Mouse (Mus musculus): Measurements from ENCODE around the gene Copg1. TPM values are rescaled to one million over a fixed set of nuclear protein-coding genes. Genes with fewer than 3 reads are reported as not detected.

Copg1 gene
- polyA plus RNA-seq, 1 experiment = 21.5 TPM

DNA sequence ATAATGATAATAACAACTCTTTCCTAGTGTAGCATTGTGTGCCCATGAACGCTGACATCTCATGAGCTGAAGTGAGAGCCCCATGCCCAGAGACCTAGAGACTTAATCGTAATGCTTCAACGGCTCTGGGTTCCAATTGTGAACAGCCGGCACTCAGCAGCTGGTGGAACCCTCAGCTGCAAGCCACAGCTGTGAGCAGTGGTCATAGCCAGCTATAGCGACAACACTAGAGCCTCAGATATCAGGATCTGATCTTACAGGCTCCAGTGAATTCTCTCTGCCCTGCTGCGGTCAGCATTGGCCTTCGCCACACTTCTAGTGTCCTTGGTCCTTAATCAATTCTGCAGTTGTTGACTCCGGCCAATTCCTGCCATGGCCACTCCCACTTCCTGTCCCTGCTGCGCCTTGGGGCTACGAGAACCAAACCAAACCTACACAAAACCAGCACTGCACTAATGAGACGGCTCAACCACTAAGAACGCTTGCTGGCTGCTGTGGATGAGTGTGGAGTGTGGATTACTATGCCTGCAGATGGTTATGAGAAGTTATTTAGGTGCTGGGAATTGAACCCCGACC, 11.5 kb upstream of the Copg1 start:
- H3K36me3 ChIP-seq (ENCODE audit: control insufficient read depth, insufficient read depth, low read length) = no peaks in the 10 kb centered on the region
- TF ChIP-seq POLR2A (IDR thresholded peaks at IDR 0.05; ENCODE audit: control insufficient read depth, low read depth, low read length) (no peak), CTCF (IDR thresholded peaks at IDR 0.05; ENCODE audit: control insufficient read depth, insufficient read depth, insufficient replicate concordance, low read depth, low read length) (no peak)
- H3K4me1 ChIP-seq (ENCODE audit: control insufficient read depth, insufficient read depth, low read length) = peaks cover 4% of the 10 kb centered on the region; the same call in 1 of the 2 replicates
- H3K4me3 ChIP-seq (ENCODE audit: control insufficient read depth, low read depth, low read length) = no peak overlapping the region
- H3K27me3 ChIP-seq (ENCODE audit: control insufficient read depth, insufficient read depth, low read length) = no peaks in the 10 kb centered on the region
- H3K27ac ChIP-seq (ENCODE audit: control insufficient read depth, insufficient read depth, low read depth, low read length) = no peak overlapping the region

DNA sequence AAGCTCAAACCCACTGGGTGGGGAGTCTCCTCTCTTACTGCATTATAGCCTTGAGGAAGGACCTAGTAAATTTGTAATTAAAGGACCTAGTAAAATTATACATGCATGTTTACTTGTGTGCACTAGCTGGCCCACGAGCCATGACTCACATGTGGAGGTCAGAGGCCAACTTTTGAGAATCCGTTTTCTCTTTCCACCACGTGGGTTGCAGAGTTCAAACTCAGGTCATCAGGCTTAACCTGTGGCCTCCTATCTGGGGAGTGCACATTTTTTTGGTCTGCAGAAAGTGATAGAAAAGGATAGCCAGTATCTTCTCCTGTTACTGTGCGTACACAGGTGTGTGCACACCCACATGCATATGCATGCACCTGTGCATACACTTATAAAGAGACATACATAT, 8.6 kb upstream of the Copg1 start:
- H3K27ac ChIP-seq (ENCODE audit: control insufficient read depth, insufficient read depth, low read depth, low read length) = no peak overlapping the region
- no peaks in the 10 kb centered on the region for H3K27me3 ChIP-seq (ENCODE audit: control insufficient read depth, insufficient read depth, low read length)
- peaks cover 4% of the 10 kb centered on the region; the same call in 1 of the 2 replicates for H3K4me1 ChIP-seq (ENCODE audit: control insufficient read depth, insufficient read depth, low read length)
- H3K36me3 ChIP-seq (ENCODE audit: control insufficient read depth, insufficient read depth, low read length) = no peaks in the 10 kb centered on the region
- H3K4me3 ChIP-seq (ENCODE audit: control insufficient read depth, low read depth, low read length) = no peak overlapping the region
- TF ChIP-seq CTCF (IDR thresholded peaks at IDR 0.05; ENCODE audit: control insufficient read depth, insufficient read depth, insufficient replicate concordance, low read depth, low read length) = no peak
- no peak for TF ChIP-seq POLR2A (IDR thresholded peaks at IDR 0.05; ENCODE audit: control insufficient read depth, low read depth, low read length)

DNA sequence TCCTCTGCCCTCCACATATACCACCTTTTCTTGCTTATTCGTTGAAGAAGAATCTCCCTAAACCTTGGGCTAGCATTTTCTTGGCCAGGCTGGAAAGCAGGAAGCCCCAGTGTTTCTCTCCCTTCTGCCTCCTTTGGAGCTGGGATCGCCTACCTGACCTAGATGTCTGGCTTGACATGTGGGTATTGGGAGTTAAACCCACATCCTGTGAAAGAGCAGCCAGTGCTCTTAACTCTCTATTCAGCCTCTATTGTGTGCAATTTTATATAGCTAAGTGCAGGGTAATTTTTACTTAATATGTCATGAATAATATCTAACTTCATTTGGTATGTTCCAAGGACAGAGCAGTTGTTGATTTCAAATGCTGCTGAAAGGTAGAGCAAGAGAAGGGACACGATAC, 8.0 kb upstream of the Copg1 start:
- H3K4me3 ChIP-seq (ENCODE audit: control insufficient read depth, low read depth, low read length) = no peak overlapping the region
- H3K27me3 ChIP-seq (ENCODE audit: control insufficient read depth, insufficient read depth, low read length) = no peaks in the 10 kb centered on the region
- no peaks in the 10 kb centered on the region for H3K36me3 ChIP-seq (ENCODE audit: control insufficient read depth, insufficient read depth, low read length)
- TF ChIP-seq POLR2A (IDR thresholded peaks at IDR 0.05; ENCODE audit: control insufficient read depth, low read depth, low read length) = no peak
- TF ChIP-seq CTCF (IDR thresholded peaks at IDR 0.05; ENCODE audit: control insufficient read depth, insufficient read depth, insufficient replicate concordance, low read depth, low read length) = no peak
- H3K4me1 ChIP-seq (ENCODE audit: control insufficient read depth, insufficient read depth, low read length) = peaks cover 4% of the 10 kb centered on the region; the same call in 1 of the 2 replicates
- no peak overlapping the region for H3K27ac ChIP-seq (ENCODE audit: control insufficient read depth, insufficient read depth, low read depth, low read length)

DNA sequence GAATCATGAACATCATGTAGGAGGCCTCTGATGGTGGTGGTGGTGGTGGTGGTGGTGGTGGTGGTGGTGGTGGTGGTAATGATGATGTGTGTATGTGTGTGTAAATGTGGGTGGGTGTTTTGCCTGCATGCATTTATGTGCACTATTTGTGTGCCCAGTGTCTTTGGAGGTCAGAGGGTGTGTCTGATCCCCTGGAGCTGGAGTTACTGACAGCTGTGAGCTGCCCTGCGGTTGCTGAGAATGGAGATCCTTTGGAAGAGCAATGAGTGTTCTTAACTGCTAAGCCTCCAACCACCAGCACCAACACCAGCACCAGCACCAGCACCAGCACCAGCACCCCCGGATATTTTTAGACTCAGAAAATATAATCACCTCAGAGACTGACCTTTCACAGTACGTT, 5.4 kb upstream of the Copg1 start:
- no peak overlapping the region for H3K27ac ChIP-seq (ENCODE audit: control insufficient read depth, insufficient read depth, low read depth, low read length)
- H3K36me3 ChIP-seq (ENCODE audit: control insufficient read depth, insufficient read depth, low read length) = no peaks in the 10 kb centered on the region
- H3K4me1 ChIP-seq (ENCODE audit: control insufficient read depth, insufficient read depth, low read length) = peaks cover 3% of the 10 kb centered on the region
- no peak for TF ChIP-seq POLR2A (IDR thresholded peaks at IDR 0.05; ENCODE audit: control insufficient read depth, low read depth, low read length)
- H3K27me3 ChIP-seq (ENCODE audit: control insufficient read depth, insufficient read depth, low read length) = no peaks in the 10 kb centered on the region
- no peak overlapping the region for H3K4me3 ChIP-seq (ENCODE audit: control insufficient read depth, low read depth, low read length)

DNA sequence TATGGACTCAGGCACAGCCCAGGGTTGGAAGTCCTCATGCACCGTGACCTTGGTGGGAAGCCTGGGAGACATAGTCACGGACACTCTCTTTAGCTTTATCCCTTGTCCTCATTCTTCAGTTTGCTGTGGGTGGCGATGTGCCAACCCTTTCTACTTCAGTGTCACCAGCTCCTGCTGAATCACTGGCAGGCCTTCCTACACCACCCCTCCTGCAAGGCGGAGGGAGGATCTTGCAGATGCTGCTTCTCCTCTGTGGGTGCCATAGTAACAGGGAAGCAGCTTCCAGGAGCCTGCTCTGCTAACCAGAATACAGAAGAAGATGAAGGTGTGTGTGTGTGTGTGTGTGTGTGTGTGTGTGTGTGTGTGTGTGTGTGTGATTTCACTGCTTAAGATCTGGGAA, 4.8 kb upstream of the Copg1 start:
- no peaks in the 10 kb centered on the region for H3K36me3 ChIP-seq (ENCODE audit: control insufficient read depth, insufficient read depth, low read length)

DNA sequence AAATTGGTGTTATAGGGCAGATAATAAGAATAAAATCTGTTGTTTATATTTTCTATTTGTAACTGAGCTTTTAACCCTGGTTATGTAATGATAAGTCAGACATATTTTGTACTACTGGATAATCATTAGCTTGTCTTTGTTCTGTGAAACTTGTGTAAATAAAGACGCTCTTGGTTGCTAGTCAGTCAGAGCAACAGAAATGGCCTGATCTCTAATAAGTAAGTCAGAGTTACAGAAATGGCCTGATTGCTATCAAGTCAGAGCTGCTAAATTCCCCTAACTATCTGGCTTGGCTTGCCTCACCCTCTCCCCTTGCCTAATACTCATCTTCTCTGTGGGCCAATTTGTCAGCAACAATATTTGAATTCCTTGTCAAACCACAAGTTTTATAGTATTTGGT, 893 bp upstream of the Copg1 start:
- Histone ChIP-seq H3K27me3 (ENCODE audit: control insufficient read depth, insufficient read depth, low read length) (no peaks in the 10 kb centered on the region), H3K4me3 (ENCODE audit: control insufficient read depth, low read depth, low read length) (no peak overlapping the region), H3K27ac (ENCODE audit: control insufficient read depth, insufficient read depth, low read depth, low read length) (no peak overlapping the region), H3K36me3 (ENCODE audit: control insufficient read depth, insufficient read depth, low read length) (peaks cover 3% of the 10 kb centered on the region), H3K4me1 (ENCODE audit: control insufficient read depth, insufficient read depth, low read length) (peaks cover 7% of the 10 kb centered on the region)
- TF ChIP-seq CTCF (IDR thresholded peaks at IDR 0.05; ENCODE audit: control insufficient read depth, insufficient read depth, insufficient replicate concordance, low read depth, low read length) = no peak
- no peak for TF ChIP-seq POLR2A (IDR thresholded peaks at IDR 0.05; ENCODE audit: control insufficient read depth, low read depth, low read length)

More for the DNA sequence above, 4.8 kb upstream of the Copg1 start:
- TF ChIP-seq CTCF (IDR thresholded peaks at IDR 0.05; ENCODE audit: control insufficient read depth, insufficient read depth, insufficient replicate concordance, low read depth, low read length) = no peak
- Histone ChIP-seq H3K4me3 (ENCODE audit: control insufficient read depth, low read depth, low read length) (no peak overlapping the region), H3K4me1 (ENCODE audit: control insufficient read depth, insufficient read depth, low read length) (peaks cover 7% of the 10 kb centered on the region), H3K27me3 (ENCODE audit: control insufficient read depth, insufficient read depth, low read length) (no peaks in the 10 kb centered on the region), H3K27ac (ENCODE audit: control insufficient read depth, insufficient read depth, low read depth, low read length) (no peak overlapping the region)

DNA sequence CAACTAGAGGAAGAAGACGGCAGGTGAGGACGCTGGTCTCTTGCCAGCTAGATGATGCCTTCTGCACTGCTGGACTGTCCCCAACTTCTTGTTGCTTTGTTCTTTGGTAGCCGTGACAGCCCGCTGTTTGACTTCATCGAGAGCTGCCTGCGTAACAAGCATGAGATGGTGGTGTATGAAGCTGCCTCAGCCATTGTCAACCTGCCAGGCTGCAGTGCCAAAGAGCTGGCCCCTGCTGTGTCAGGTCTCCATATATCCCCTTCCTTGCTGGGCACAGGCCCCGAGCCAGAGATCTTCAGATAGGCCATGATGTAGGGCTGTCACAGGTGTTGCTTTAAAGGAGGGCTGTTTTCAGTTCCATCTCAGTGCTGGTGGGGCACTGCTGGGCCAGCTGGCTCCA, 6.3 kb downstream of the Copg1 start:
- no peak overlapping the region for H3K27ac ChIP-seq (ENCODE audit: control insufficient read depth, insufficient read depth, low read depth, low read length)
- H3K4me1 ChIP-seq (ENCODE audit: control insufficient read depth, insufficient read depth, low read length) = no peaks in the 10 kb centered on the region
- H3K36me3 ChIP-seq (ENCODE audit: control insufficient read depth, insufficient read depth, low read length) = peaks cover 3% of the 10 kb centered on the region
- no peak overlapping the region for H3K4me3 ChIP-seq (ENCODE audit: control insufficient read depth, low read depth, low read length)
- H3K27me3 ChIP-seq (ENCODE audit: control insufficient read depth, insufficient read depth, low read length) = no peaks in the 10 kb centered on the region
- TF ChIP-seq POLR2A (IDR thresholded peaks at IDR 0.05; ENCODE audit: control insufficient read depth, low read depth, low read length) = no peak
- no peak for TF ChIP-seq CTCF (IDR thresholded peaks at IDR 0.05; ENCODE audit: control insufficient read depth, insufficient read depth, insufficient replicate concordance, low read depth, low read length)

DNA sequence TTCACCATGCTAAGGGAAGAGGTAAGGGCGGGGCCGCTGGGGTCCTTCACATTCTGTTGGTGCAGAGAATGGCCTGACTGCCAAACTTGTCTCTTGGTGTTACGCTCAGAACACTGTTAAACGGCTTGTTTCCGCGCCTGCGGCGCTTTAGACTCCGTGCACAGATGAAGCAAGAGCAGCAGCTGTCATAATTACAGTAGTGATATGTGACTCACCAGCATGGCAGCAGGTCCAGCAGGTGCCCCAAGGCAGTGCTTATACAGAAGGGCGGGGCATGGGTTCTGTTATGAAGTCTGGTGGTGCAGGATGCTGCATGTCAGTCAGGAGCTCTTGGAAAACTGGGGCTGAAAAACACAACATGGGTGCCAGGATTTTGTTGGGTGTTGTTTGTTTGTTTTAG, 10.4 kb downstream of the Copg1 start:
- peaks cover 1% of the 10 kb centered on the region; the same call in 1 of the 2 replicates for H3K36me3 ChIP-seq (ENCODE audit: control insufficient read depth, insufficient read depth, low read length)
- no peak for TF ChIP-seq POLR2A (IDR thresholded peaks at IDR 0.05; ENCODE audit: control insufficient read depth, low read depth, low read length)
- no peak for TF ChIP-seq CTCF (IDR thresholded peaks at IDR 0.05; ENCODE audit: control insufficient read depth, insufficient read depth, insufficient replicate concordance, low read depth, low read length)
- no peaks in the 10 kb centered on the region for H3K27me3 ChIP-seq (ENCODE audit: control insufficient read depth, insufficient read depth, low read length)
- H3K4me1 ChIP-seq (ENCODE audit: control insufficient read depth, insufficient read depth, low read length) = no peaks in the 10 kb centered on the region
- H3K4me3 ChIP-seq (ENCODE audit: control insufficient read depth, low read depth, low read length) = no peak overlapping the region
- no peak overlapping the region for H3K27ac ChIP-seq (ENCODE audit: control insufficient read depth, insufficient read depth, low read depth, low read length)

All from testis, adult 2 months (tissue).